25 mouse cellular contexts compared by ENCODE assay signal in the genomic region with DNA sequence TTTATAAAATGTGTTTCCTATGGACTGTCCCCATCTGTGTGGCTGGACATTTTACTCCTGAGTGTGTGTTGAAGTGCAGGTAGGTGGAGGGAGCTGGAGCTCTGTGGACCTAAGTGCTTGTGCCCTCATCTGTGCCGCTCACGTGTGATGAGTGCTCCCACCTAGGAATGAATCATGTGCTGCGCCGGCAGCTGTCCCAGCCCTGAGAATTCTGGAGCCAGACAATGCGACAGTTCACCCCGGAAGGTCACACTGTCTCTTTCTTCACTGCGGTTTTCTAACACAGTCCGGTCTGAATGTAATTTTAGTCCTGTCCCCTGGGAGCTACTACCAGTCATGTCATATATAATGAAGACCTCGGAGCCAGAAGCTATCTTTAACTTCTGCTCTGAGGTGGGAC.
DNase-seq lines count a peak whose midpoint lies in the region; ATAC-seq lines count a peak whose summit lies in the region.
"Had no signal": no experiment of that assay in that cellular context is flagged by ENCODE, and none has a peak within 500 bp of the region (broad histone marks: within the 10 kb centered on the region; RNA-seq: fewer than 3 reads in every experiment).

No protein-coding gene starts in this region.

- peaks cover 4% of the 10 kb centered on the region for H3K4me1 ChIP-seq in limb, embryonic 13.5 days
- peaks cover 6% of the 10 kb centered on the region; the same call in 1 of the 2 replicates for H3K4me1 ChIP-seq in limb, embryonic 10.5 days
- peaks cover 21% of the 10 kb centered on the region for H3K4me1 ChIP-seq in heart, embryonic 15.5 days (replicated peaks)
- no peaks in the 10 kb centered on the region for H3K4me1 ChIP-seq in neural tube, embryonic 15.5 days
- H3K4me1 ChIP-seq in forebrain, embryonic 11.5 days (replicated peaks; ENCODE audit: control insufficient read depth, insufficient read depth, low read length) = no peaks in the 10 kb centered on the region
- H3K4me1 ChIP-seq: limb, embryonic 12.5 days; neural tube, embryonic 12.5 days had no signal

- peak; percentile 96 for DNase-seq in heart, adult 11 months
- DNase-seq in heart, postnatal 25 days (ENCODE audit: low spot score) = no peak
- DNase-seq in limb, embryonic 10.5 days (ENCODE audit: low spot score) = no peak
- DNase-seq in forebrain, embryonic 11.5 days (ENCODE audit: low spot score) = no peak
- DNase-seq in cerebellum, adult 11-12 months = no peak
- DNase-seq: adrenal gland, postnatal 10 days; cerebellum, postnatal 25 days; embryo, embryonic 11 days; gastrocnemius, postnatal 14 days; kidney, adult 9 months; thymus, postnatal 25 days had no signal

- no peak overlapping the region for H3K4me2 ChIP-seq in limb, embryonic 13.5 days (replicated peaks)
- H3K4me2 ChIP-seq in heart, embryonic 15.5 days = no peak overlapping the region
- H3K4me2 ChIP-seq in neural tube, embryonic 15.5 days = no peak overlapping the region
- H3K4me2 ChIP-seq in forebrain, embryonic 11.5 days (ENCODE audit: low read depth, low read length, severe bottlenecking) = no peak overlapping the region
- H3K4me2 ChIP-seq: limb, embryonic 12.5 days; lung, embryonic 15.5 days; neural tube, embryonic 12.5 days had no signal

- no peak overlapping the region for H3K9ac ChIP-seq in limb, embryonic 13.5 days
- H3K9ac ChIP-seq in heart, embryonic 15.5 days = no peak overlapping the region
- no peak overlapping the region for H3K9ac ChIP-seq in neural tube, embryonic 15.5 days (replicated peaks)
- H3K9ac ChIP-seq in forebrain, embryonic 11.5 days (ENCODE audit: low read length) = no peak overlapping the region
- H3K9ac ChIP-seq: limb, embryonic 12.5 days; liver, embryonic 14.5 days; lung, embryonic 15.5 days; neural tube, embryonic 12.5 days had no signal

- no peak overlapping the region for H3K4me3 ChIP-seq in limb, embryonic 13.5 days
- no peak overlapping the region for H3K4me3 ChIP-seq in limb, embryonic 10.5 days
- no peak overlapping the region for H3K4me3 ChIP-seq in heart, embryonic 15.5 days
- H3K4me3 ChIP-seq in neural tube, embryonic 15.5 days (replicated peaks) = no peak overlapping the region
- H3K4me3 ChIP-seq in forebrain, embryonic 11.5 days (ENCODE audit: low read depth, low read length) = no peak overlapping the region
- H3K4me3 ChIP-seq: hindbrain, embryonic 10.5 days; limb, embryonic 12.5 days; lung, embryonic 15.5 days; midbrain, embryonic 10.5 days; neural tube, embryonic 12.5 days had no signal

- WGBS in limb, embryonic 13.5 days = 81% methylated on average over 9 of the region's 9 CpGs
- 88% methylated on average over 9 of the region's 9 CpGs for WGBS in limb, embryonic 10.5 days
- 39% methylated on average over 9 of the region's 9 CpGs for WGBS in heart, embryonic 15.5 days
- 53% methylated on average over 9 of the region's 9 CpGs for WGBS in neural tube, embryonic 15.5 days
- WGBS in forebrain, embryonic 11.5 days = 89% methylated on average over 9 of the region's 9 CpGs

- 0 out of 2 replicates have a peak, but pooled peaks cover 4% of the 10 kb centered on the region for H3K9me3 ChIP-seq in limb, embryonic 13.5 days
- no peaks in the 10 kb centered on the region for H3K9me3 ChIP-seq in limb, embryonic 10.5 days (replicated peaks)
- no peaks in the 10 kb centered on the region for H3K9me3 ChIP-seq in heart, embryonic 15.5 days (replicated peaks)
- H3K9me3 ChIP-seq in neural tube, embryonic 15.5 days (replicated peaks) = no peaks in the 10 kb centered on the region
- H3K9me3 ChIP-seq in forebrain, embryonic 11.5 days (ENCODE audit: control insufficient read depth, low read length) = no peaks in the 10 kb centered on the region
- H3K9me3 ChIP-seq: G1E; hindbrain, embryonic 10.5 days; lung, embryonic 15.5 days; neural tube, embryonic 12.5 days had no signal

- peaks cover 89% of the 10 kb centered on the region for H3K36me3 ChIP-seq in limb, embryonic 13.5 days
- peaks cover 86% of the 10 kb centered on the region for H3K36me3 ChIP-seq in limb, embryonic 10.5 days
- H3K36me3 ChIP-seq in heart, embryonic 15.5 days = peaks cover 63% of the 10 kb centered on the region
- peaks cover 70% of the 10 kb centered on the region for H3K36me3 ChIP-seq in neural tube, embryonic 15.5 days
- peaks cover 2% of the 10 kb centered on the region; the same call in 1 of the 2 replicates for H3K36me3 ChIP-seq in forebrain, embryonic 11.5 days (ENCODE audit: control insufficient read depth, insufficient read depth, low read length)
- H3K36me3 ChIP-seq: G1E had no signal

- H3K27me3 ChIP-seq in limb, embryonic 13.5 days = no peaks in the 10 kb centered on the region
- H3K27me3 ChIP-seq in limb, embryonic 10.5 days (ENCODE audit: low read depth, poor library complexity, severe bottlenecking) = no peaks in the 10 kb centered on the region
- H3K27me3 ChIP-seq in heart, embryonic 15.5 days = no peaks in the 10 kb centered on the region
- no peaks in the 10 kb centered on the region for H3K27me3 ChIP-seq in neural tube, embryonic 15.5 days (replicated peaks)
- H3K27me3 ChIP-seq in forebrain, embryonic 11.5 days (ENCODE audit: control insufficient read depth, insufficient read depth, low read length) = no peaks in the 10 kb centered on the region
- H3K27me3 ChIP-seq: limb, embryonic 12.5 days; lung, embryonic 15.5 days; neural tube, embryonic 12.5 days had no signal

- intact Hi-C loops in heart, postnatal 25 days (cut with DNase I) = no loop called here

- peak; percentile 24; the same call in 1 of the 2 replicates for ATAC-seq in limb, embryonic 13.5 days (ENCODE audit: low FRiP score, low read depth)
- ATAC-seq in heart, embryonic 15.5 days (replicated peaks; ENCODE audit: insufficient number of reproducible peaks, insufficient read depth, low FRiP score, low read depth) = peak; percentile 49
- no peak; the same call in 1 of the 2 replicates for ATAC-seq in neural tube, embryonic 15.5 days (ENCODE audit: low FRiP score)
- no peak for ATAC-seq in forebrain, embryonic 11.5 days (replicated peaks; ENCODE audit: low FRiP score)
- ATAC-seq: activated CD4-positive, CD25-positive, alpha-beta regulatory T cell, adult 4 months; CD4-positive, CD25-positive, alpha-beta regulatory T cell, adult 4 months; forebrain, embryonic 14.5 days had no signal

- no peak overlapping the region for H3K27ac ChIP-seq in limb, embryonic 13.5 days
- no peak overlapping the region for H3K27ac ChIP-seq in limb, embryonic 10.5 days
- peak overlapping the region; percentile 60 for H3K27ac ChIP-seq in heart, embryonic 15.5 days
- 0 out of 2 replicates have a peak overlapping the region, but pooled peaks have one; percentile 1 for H3K27ac ChIP-seq in neural tube, embryonic 15.5 days (replicated peaks)
- no peak overlapping the region for H3K27ac ChIP-seq in forebrain, embryonic 11.5 days (ENCODE audit: low read depth, low read length)
- H3K27ac ChIP-seq: hindbrain, embryonic 10.5 days; limb, embryonic 12.5 days; liver, embryonic 14.5 days; lung, embryonic 15.5 days; macrophage; midbrain, embryonic 10.5 days; neural tube, embryonic 12.5 days had no signal

Comparison
In these comparisons a context has a peak if more than half of its experiments do, and no peak if none do; other contexts are left out.
1. ATAC-seq: peak in limb, embryonic 13.5 days (single experiment) and heart, embryonic 15.5 days (single experiment); none in neural tube, embryonic 15.5 days (single experiment) and forebrain, embryonic 11.5 days (single experiment).
2. H3K27ac ChIP-seq: peak in heart, embryonic 15.5 days (single experiment) and neural tube, embryonic 15.5 days (single experiment); none in limb, embryonic 13.5 days (single experiment), limb, embryonic 10.5 days (single experiment) and forebrain, embryonic 11.5 days (single experiment).